Mouse (Mus musculus): ENCODE data around the gene Zfyve28. TPM values are rescaled to one million over a fixed set of nuclear protein-coding genes. Genes with fewer than 3 reads are reported as not detected.
A peak's percentile ranks its signal among the peaks of the same experiment; 100 is the strongest.

The Zfyve28 gene
- polyA plus RNA-seq, 1 experiment = 7.6 TPM

DNA sequence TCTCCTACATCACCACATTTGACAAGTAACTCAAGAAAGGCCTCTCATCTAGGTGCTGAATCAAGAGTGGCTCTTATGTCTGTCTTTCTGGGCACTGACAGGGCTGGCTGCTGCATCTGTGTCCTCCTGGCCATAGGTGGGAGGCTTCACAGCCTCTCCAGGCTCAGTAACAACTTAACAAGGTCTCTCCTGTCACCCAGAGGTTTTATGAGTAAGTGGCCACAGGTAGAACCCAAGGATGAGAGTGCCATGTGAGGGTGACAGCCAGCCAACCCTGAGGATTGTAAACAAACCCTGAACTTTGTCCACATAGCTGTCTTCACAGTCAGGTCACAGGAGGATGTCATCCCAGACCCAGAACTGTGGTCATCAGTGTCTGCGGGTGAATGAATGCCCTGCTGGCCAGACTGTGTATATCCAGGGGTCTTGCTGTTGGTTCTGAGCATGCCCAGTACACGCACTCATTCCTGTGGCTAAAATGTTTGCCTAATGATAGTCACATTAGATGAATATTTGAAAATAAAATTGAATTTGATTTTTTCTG lies 31.3 kb upstream of the Zfyve28 start:
- DNase-seq (ENCODE audit: low read depth) = no peak
- no peak for TF ChIP-seq CTCF (IDR thresholded peaks at IDR 0.05; ENCODE audit: borderline replicate concordance, extremely low read depth, insufficient read depth, insufficient read length)
- no peak for TF ChIP-seq POLR2A (IDR thresholded peaks at IDR 0.05; ENCODE audit: borderline replicate concordance, extremely low read depth, insufficient read depth, insufficient read length, poor library complexity, severe bottlenecking)

DNA sequence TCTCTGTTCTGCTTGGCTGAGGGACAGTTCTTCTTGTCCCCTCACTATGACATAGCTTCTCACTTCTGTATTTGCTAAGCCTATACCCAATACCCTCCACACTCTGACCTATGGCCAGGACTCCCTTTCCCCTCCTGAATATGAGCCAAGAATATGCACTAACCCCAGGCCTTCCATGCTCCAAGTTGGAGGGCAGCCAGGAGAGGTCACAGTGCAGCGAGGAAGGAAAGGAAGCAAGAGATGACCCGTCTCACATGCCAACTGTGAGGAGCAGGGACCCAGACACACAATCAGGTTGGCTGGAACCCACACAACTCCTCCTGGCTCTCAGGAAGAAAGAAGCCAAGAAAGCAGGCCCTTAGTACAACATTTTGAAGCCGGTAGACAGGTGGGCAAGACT lies 20.8 kb upstream of the Zfyve28 start:
- TF ChIP-seq POLR2A (IDR thresholded peaks at IDR 0.05; ENCODE audit: borderline replicate concordance, extremely low read depth, insufficient read depth, insufficient read length, poor library complexity, severe bottlenecking) (no peak), CTCF (IDR thresholded peaks at IDR 0.05; ENCODE audit: borderline replicate concordance, extremely low read depth, insufficient read depth, insufficient read length) (no peak)
- no peak for DNase-seq (ENCODE audit: low read depth)

DNA sequence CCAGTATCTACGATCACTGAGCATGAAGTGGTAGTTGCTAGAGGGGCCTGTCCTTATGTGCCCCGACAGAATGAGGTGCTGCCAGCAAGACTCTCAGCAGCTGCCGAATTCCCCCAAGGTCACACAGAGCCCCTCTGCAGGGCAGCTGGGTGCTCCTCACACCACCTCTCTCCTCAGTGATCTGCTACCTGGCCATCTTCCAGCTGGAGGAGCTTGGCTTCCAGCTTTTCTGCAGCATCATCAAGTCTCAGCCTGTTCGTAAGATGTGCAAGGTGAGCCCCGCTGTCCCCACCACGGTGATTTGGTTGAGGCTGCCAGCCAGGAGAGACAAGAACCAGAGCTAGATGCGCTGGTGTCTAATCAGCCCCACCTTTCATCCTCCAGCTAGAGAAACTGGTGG lies 14.1 kb upstream of the Zfyve28 start:
- no peak for DNase-seq (ENCODE audit: low read depth)

DNA sequence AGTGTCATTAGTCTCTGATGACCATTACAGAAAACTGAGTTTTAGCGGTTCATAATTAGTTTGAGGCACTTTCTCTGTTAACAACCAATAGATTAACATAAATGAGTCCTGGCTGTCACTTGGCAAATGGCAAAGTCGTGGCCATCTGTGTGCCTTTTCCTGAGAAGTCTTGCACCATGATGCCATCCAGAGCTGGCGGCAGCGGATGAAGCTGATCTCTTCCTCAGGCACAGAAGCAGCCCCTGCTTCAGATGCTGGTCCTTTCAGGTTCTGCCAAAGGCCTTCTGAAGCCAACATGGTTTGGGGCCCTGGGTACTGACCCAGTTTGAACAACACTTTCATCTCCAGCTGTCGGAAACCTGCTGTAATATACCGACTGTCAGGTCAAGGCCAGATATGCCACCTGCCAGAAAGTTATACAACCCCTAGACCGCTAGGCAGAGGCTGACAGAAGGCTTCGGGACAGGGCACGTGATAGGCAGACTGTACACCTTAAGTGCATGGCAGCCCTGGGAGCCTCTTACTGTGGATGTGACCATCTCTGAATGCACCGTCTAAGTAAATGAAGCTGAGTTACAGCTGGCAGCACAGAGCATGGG lies 10.8 kb upstream of the Zfyve28 start:
- DNase-seq (ENCODE audit: low read depth) = peak; percentile 24
- no peak for TF ChIP-seq POLR2A (IDR thresholded peaks at IDR 0.05; ENCODE audit: borderline replicate concordance, extremely low read depth, insufficient read depth, insufficient read length, poor library complexity, severe bottlenecking)
- TF ChIP-seq CTCF (IDR thresholded peaks at IDR 0.05; ENCODE audit: borderline replicate concordance, extremely low read depth, insufficient read depth, insufficient read length) = no peak

More for the DNA sequence above, 14.1 kb upstream of the Zfyve28 start:
- TF ChIP-seq POLR2A (IDR thresholded peaks at IDR 0.05; ENCODE audit: borderline replicate concordance, extremely low read depth, insufficient read depth, insufficient read length, poor library complexity, severe bottlenecking) = no peak
- TF ChIP-seq CTCF (IDR thresholded peaks at IDR 0.05; ENCODE audit: borderline replicate concordance, extremely low read depth, insufficient read depth, insufficient read length) = no peak

DNA sequence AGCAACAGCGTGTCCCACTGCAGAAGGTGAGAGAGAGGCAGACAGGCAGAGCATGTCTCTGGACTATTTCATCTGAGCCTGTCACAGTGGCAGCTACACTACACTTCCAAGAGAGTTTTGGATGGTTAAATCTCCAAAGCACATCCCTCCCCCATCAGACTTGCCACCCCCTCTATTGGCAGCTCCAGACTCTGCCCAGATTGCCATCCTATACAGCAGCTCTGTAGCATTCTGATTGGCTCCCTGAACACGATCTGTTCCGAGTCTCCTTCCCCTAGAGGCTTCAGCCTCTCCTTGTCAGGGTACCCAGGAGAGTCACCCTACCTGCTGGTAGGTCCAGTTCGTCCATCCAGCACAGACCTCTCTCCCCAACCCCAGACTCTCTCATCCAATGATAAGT lies 9.8 kb upstream of the Zfyve28 start:
- no peak for DNase-seq (ENCODE audit: low read depth)
- TF ChIP-seq POLR2A (IDR thresholded peaks at IDR 0.05; ENCODE audit: borderline replicate concordance, extremely low read depth, insufficient read depth, insufficient read length, poor library complexity, severe bottlenecking) = no peak
- no peak for TF ChIP-seq CTCF (IDR thresholded peaks at IDR 0.05; ENCODE audit: borderline replicate concordance, extremely low read depth, insufficient read depth, insufficient read length)

DNA sequence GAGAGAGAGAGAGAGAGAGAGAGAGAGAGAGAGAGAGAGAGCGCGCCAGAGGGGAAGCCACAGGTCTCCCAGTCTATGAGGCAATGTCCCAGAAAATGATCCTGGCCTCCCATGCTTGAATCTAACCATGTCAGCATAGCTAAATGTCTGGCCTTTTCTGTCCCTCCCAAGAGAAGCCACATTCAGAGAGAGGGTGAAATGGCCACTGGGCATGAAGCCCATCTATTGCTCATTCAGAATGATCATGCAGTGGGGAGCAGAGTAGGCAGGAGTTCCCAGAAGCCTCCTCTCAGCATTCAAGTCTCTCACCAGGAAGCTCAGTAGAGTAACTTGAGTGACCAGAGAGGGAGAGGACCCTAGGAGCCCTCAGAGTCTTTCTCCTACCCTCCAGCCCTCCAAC lies 6.9 kb upstream of the Zfyve28 start:
- TF ChIP-seq CTCF (IDR thresholded peaks at IDR 0.05; ENCODE audit: borderline replicate concordance, extremely low read depth, insufficient read depth, insufficient read length) (no peak), POLR2A (IDR thresholded peaks at IDR 0.05; ENCODE audit: borderline replicate concordance, extremely low read depth, insufficient read depth, insufficient read length, poor library complexity, severe bottlenecking) (no peak)
- DNase-seq (ENCODE audit: low read depth) = no peak

DNA sequence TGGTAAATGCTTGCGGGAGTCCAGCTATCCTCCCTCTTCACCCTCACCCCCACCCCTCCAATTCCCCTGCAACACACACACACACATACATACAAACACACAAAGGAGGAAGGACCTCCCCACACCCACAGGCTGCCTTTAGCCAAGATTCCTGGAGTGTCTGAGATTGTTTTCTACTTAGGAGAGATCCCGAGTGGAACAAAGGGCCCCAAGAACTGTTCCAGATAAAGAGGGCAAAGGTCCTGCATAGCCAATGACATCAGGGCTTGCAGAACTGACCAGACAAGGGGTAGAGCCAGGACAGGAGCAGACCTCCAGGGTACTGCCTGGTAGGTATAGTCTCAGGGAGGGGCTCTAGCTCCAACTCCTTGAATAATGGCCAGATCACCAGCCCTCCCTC lies 6.4 kb upstream of the Zfyve28 start:
- no peak for DNase-seq (ENCODE audit: low read depth)
- TF ChIP-seq POLR2A (IDR thresholded peaks at IDR 0.05; ENCODE audit: borderline replicate concordance, extremely low read depth, insufficient read depth, insufficient read length, poor library complexity, severe bottlenecking) (no peak), CTCF (IDR thresholded peaks at IDR 0.05; ENCODE audit: borderline replicate concordance, extremely low read depth, insufficient read depth, insufficient read length) (no peak)

DNA sequence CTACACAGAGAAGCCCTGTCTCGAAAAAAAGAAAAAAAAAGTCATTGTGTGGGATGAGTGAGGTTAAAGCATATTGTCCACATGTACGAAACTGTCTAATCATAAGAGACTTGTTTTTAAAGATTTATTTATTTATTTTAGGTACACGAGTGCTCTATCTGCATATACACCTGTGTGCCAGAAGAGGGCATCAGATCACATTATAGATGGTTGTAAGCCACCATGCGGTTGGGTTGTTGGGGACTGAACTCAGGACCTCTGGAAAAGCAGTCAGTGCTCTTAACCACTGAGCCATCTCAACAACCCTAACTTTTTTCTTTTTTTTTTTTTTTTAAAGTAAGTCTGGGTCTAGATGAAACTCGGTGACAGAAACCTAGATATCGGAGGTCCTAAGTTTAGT lies 5.1 kb upstream of the Zfyve28 start:
- no peak for TF ChIP-seq POLR2A (IDR thresholded peaks at IDR 0.05; ENCODE audit: borderline replicate concordance, extremely low read depth, insufficient read depth, insufficient read length, poor library complexity, severe bottlenecking)
- no peak for TF ChIP-seq CTCF (IDR thresholded peaks at IDR 0.05; ENCODE audit: borderline replicate concordance, extremely low read depth, insufficient read depth, insufficient read length)
- no peak for DNase-seq (ENCODE audit: low read depth)

DNA sequence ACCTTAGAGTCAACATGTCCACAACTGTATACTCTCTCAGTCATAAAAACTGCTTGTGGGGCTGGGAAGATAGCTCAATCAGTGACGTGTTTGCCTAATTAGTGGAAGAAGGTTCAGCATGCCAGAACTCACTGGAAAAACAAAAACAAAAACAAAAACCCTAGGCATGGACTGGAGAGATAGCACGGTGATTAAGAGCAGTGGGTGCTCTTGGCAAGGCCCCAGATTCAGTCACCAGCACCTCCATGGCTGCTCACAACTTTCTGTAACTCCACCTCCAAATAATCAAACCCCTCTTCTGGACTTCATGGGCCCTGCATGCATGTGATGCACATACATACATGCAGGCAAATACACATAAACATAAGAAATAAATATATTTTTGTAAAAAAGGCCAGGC lies 1.0 kb upstream of the Zfyve28 start:
- TF ChIP-seq POLR2A (IDR thresholded peaks at IDR 0.05; ENCODE audit: borderline replicate concordance, extremely low read depth, insufficient read depth, insufficient read length, poor library complexity, severe bottlenecking) = no peak
- no peak for TF ChIP-seq CTCF (IDR thresholded peaks at IDR 0.05; ENCODE audit: borderline replicate concordance, extremely low read depth, insufficient read depth, insufficient read length)
- no peak for DNase-seq (ENCODE audit: low read depth)

DNA sequence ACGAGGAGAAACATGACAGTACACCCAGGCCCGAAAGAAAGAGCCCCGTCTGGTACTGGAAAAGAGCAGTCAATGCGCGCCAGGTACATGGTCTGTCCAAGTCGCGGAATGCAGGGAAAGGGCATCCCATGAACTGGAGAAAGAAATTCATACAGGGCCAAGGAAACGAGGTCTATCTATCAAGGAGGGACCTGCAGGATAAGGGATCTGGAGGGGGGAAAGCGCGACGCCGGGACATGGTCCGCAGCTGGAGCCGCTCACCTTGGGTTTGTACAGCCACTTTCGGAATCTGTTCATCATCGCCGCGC lies 457 bp downstream of the Zfyve28 start:
- TF ChIP-seq CTCF (IDR thresholded peaks at IDR 0.05; ENCODE audit: borderline replicate concordance, extremely low read depth, insufficient read depth, insufficient read length) (no peak), POLR2A (IDR thresholded peaks at IDR 0.05; ENCODE audit: borderline replicate concordance, extremely low read depth, insufficient read depth, insufficient read length, poor library complexity, severe bottlenecking) (no peak)
- peak; percentile 40 for DNase-seq (ENCODE audit: low read depth)

DNA sequence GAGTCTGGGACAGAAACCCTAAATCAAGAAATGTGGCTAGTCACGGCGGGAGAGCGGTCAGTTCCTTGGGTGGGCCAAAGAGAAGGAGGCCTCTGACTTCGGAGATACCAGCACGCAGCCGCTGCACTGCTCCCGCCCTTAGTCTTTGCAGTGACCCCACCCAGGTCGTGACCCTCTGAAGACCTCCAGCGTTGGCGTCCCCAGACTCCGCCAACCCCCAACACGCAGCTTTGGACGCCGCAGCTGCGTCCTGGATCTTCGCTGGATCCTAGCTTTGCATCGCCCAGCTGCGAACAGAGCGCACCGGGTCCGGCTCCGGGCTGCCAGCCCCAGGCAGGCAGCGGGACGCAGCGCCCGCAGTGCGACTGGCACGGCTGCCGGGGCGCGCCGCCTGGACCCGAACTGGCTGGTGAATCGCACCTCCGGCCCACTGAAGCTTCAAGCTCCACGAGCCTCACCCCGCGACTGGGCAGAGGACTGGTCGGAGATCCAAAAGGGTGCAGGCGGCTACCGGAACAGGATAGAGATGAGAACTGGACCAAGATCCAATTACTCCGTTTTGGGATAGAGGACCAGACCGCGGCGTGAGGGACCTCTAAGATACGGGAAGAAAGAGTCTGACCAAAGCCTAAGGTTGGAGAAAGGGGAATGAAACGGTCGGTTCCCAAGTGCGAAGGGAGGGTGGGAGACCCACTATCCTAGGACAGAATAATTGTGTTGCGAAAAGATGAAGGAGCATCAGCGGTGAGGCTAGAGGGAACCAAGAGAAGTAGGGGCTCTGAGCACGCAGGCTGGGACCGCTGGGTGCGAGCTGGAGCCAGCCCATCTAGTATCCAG lies 1.0 kb downstream of the Zfyve28 start:
- DNase-seq (ENCODE audit: low read depth) = no peak
- TF ChIP-seq POLR2A (IDR thresholded peaks at IDR 0.05; ENCODE audit: borderline replicate concordance, extremely low read depth, insufficient read depth, insufficient read length, poor library complexity, severe bottlenecking) (no peak), CTCF (IDR thresholded peaks at IDR 0.05; ENCODE audit: borderline replicate concordance, extremely low read depth, insufficient read depth, insufficient read length) (no peak)

DNA sequence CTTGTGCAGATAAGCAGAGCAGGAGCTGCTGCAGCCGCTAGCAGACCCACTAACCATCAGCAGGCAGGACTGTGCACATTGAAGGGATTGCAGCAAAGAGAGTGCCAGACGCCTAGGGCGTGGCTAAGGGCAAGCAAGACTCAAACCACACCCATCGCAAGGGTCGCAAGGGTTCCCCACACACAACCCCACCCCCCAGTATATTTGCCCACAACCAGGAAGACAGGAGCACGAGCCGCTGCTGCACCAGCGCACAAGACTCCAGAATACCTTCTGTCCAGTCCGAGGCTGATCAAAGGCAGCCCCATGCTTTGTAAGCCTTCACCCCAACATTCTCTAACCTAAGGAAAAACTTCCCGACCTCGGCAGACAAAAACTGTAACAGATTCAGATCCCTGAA lies 1.7 kb downstream of the Zfyve28 start:
- no peak for TF ChIP-seq CTCF (IDR thresholded peaks at IDR 0.05; ENCODE audit: borderline replicate concordance, extremely low read depth, insufficient read depth, insufficient read length)
- no peak for TF ChIP-seq POLR2A (IDR thresholded peaks at IDR 0.05; ENCODE audit: borderline replicate concordance, extremely low read depth, insufficient read depth, insufficient read length, poor library complexity, severe bottlenecking)
- DNase-seq (ENCODE audit: low read depth) = no peak
